Mouse (Mus musculus) bone marrow macrophage, adult 2 months (primary cell): ENCODE measurements at regions not wholly inside any gene's neighbourhood (a gene's known extent, or its start where the extent isn't known, plus 50 kb on each side); places are given as distances from the start of the nearest gene placed in this dataset.

Experiments
- CTCF ChIP-seq: IDR thresholded peaks from 2 replicates; pipeline ENCODE4 v1.5.1; 2012; ENCODE audit warnings: low read depth, mild to moderate bottlenecking, low read length, moderate library complexity
- POLR2A ChIP-seq: IDR thresholded peaks from 2 replicates; pipeline ENCODE4 v1.6.1; 2012; ENCODE audit warnings: mild to moderate bottlenecking, low read depth, low read length, borderline replicate concordance

GRCm38 (mm10) chr15:62460724-62461123 is 1384.3 kb downstream of the Gsdmc2 start:
- TF ChIP-seq CTCF (no peak), POLR2A (no peak)
